Mouse (Mus musculus) MEL (cell line): Measurements from ENCODE around the gene Pakap. TPM values are rescaled to one million over a fixed set of nuclear protein-coding genes. Genes with fewer than 3 reads are reported as not detected.

ENCODE experiments used
- DNase-seq: peaks from one replicate; pipeline ENCODE4 v3.0.0; 2011; ENCODE audit warnings: low read depth, low spot score
- H3K27ac ChIP-seq: 2 replicates; pipeline ENCODE4 v1.5.1; 2012; ENCODE audit warnings: low read depth, mild to moderate bottlenecking, control low read depth, low read length, moderate library complexity; ENCODE audit not compliant: control insufficient read depth
- H3K27me3 ChIP-seq, 2 experiments: fragments of 150-350 bp in 1 of 2; sonication (generic) in 1 of 2; 2 replicates each; pipeline ENCODE4 v1.6.1; 2012; ENCODE audit warnings: low read length in 2 of 2, mild to moderate bottlenecking in 2 of 2, improper control_type of control experiment in 1 of 2, moderate library complexity in 1 of 2; ENCODE audit not compliant: insufficient read depth in 2 of 2, control insufficient read depth in 1 of 2
- H3K36me3 ChIP-seq, 2 experiments: 2 replicates each; pipeline ENCODE4 v1.6.1; 2012 to 2014; ENCODE audit warnings: low read length in 2 of 2, improper control_type of control experiment in 1 of 2, inconsistent platforms in 1 of 2, mild to moderate bottlenecking in 1 of 2; ENCODE audit not compliant: insufficient read depth in 2 of 2, control insufficient read depth in 1 of 2
- H3K4me1 ChIP-seq, 2 experiments: fragments of 150-350 bp in 1 of 2; sonication (generic) in 1 of 2; 2 replicates each; pipeline ENCODE4 v1.6.1; 2012; ENCODE audit warnings: low read length in 2 of 2, improper control_type of control experiment in 1 of 2, mild to moderate bottlenecking in 1 of 2; ENCODE audit not compliant: insufficient read depth in 2 of 2, control insufficient read depth in 1 of 2
- H3K4me3 ChIP-seq, 2 experiments: fragments of 150-350 bp in 1 of 2; sonication (generic) in 1 of 2; 2 replicates each; pipeline ENCODE4 v1.5.1; 2012; ENCODE audit warnings: low read depth in 2 of 2, low read length in 2 of 2, mild to moderate bottlenecking in 2 of 2, moderate library complexity in 2 of 2, control low read depth in 1 of 2, improper control_type of control experiment in 1 of 2; ENCODE audit not compliant: control insufficient read depth in 1 of 2, insufficient read depth in 1 of 2
- H3K79me2 ChIP-seq: 2 replicates; pipeline ENCODE4 v1.6.1; 2012; ENCODE audit warnings: mild to moderate bottlenecking, low read length, moderate library complexity; ENCODE audit not compliant: control insufficient read depth, poor library complexity, insufficient read depth
- H3K9ac ChIP-seq: 2 replicates; pipeline ENCODE4 v1.6.1; 2012; ENCODE audit warnings: low read depth, mild to moderate bottlenecking, control low read depth, low read length, moderate library complexity; ENCODE audit not compliant: control insufficient read depth, poor library complexity, severe bottlenecking
- H3K9me3 ChIP-seq: fragments of 150-350 bp; sonication (generic); replicated peaks from 2 replicates; pipeline ENCODE4 v1.6.1; 2012; ENCODE audit warnings: mild to moderate bottlenecking, low read length, improper control_type of control experiment, moderate library complexity; ENCODE audit not compliant: insufficient read depth
- CHD1 ChIP-seq: IDR thresholded peaks from 2 replicates; pipeline ENCODE4 v1.6.1; 2012; ENCODE audit warnings: low read depth, mild to moderate bottlenecking, inconsistent platforms, low read length, improper control_type of control experiment
- CTCF ChIP-seq, 3 experiments: IDR thresholded peaks in 2 of 3; conservative IDR thresholded peaks in 1 of 3; 2 replicates each; pipeline ENCODE4 v1.5.1; 2011 to 2012; ENCODE audit warnings: low read length in 3 of 3, low read depth in 2 of 3, mild to moderate bottlenecking in 2 of 3, improper control_type of control experiment in 1 of 3, inconsistent platforms in 1 of 3, mixed read lengths in 1 of 3, moderate library complexity in 1 of 3; ENCODE audit not compliant: control insufficient read depth in 1 of 3, insufficient read depth in 1 of 3, poor library complexity in 1 of 3, severe bottlenecking in 1 of 3
- ETS1 ChIP-seq: IDR thresholded peaks from 2 replicates; pipeline ENCODE4 v1.6.1; 2012; ENCODE audit warnings: low read depth, mild to moderate bottlenecking, inconsistent platforms, low read length, improper control_type of control experiment, moderate library complexity
- HCFC1 ChIP-seq: IDR thresholded peaks from 2 replicates; pipeline ENCODE4 v1.6.1; 2012; ENCODE audit warnings: low read depth, mild to moderate bottlenecking, inconsistent platforms, low read length, improper control_type of control experiment, moderate library complexity
- MXI1 ChIP-seq: IDR thresholded peaks from 2 replicates; pipeline ENCODE4 v1.6.1; 2011; ENCODE audit warnings: mild to moderate bottlenecking, low read depth, low read length, improper control_type of control experiment
- POLR2A ChIP-seq, 2 experiments: IDR thresholded peaks; 2 replicates each; pipeline ENCODE4 v1.6.1; 2011 to 2012; ENCODE audit warnings: low read length in 2 of 2, mild to moderate bottlenecking in 2 of 2, control low read depth in 1 of 2, improper control_type of control experiment in 1 of 2, low read depth in 1 of 2, moderate library complexity in 1 of 2; ENCODE audit not compliant: control insufficient read depth in 1 of 2, insufficient read depth in 1 of 2, poor library complexity in 1 of 2
- TCF12 ChIP-seq: IDR thresholded peaks from 2 replicates; pipeline ENCODE4 v1.6.1; 2014; ENCODE audit warnings: low read depth, mild to moderate bottlenecking, inconsistent platforms, low read length, improper control_type of control experiment, moderate library complexity
- UBTF ChIP-seq: IDR thresholded peaks from 2 replicates; pipeline ENCODE4 v1.6.1; 2012; ENCODE audit warnings: low read depth, mild to moderate bottlenecking, inconsistent platforms, low read length, improper control_type of control experiment, moderate library complexity, borderline replicate concordance; ENCODE audit not compliant: insufficient read depth
- ZMIZ1 ChIP-seq: IDR thresholded peaks from 2 replicates; pipeline ENCODE4 v1.6.1; 2012; ENCODE audit warnings: low read depth, mild to moderate bottlenecking, inconsistent platforms, low read length, improper control_type of control experiment, moderate library complexity
- ZNF384 ChIP-seq: IDR thresholded peaks from 2 replicates; pipeline ENCODE4 v1.6.1; 2012; ENCODE audit warnings: low read depth, mild to moderate bottlenecking, inconsistent platforms, low read length, improper control_type of control experiment
- polyA plus RNA-seq, 2 experiments: library from polyadenylated mRNA; stranded (reverse) in 1 of 2; unstranded in 1 of 2; fragments of >175 nt in 1 of 2; fragments of >200 nt in 1 of 2; gene quantifications; 2 replicates each; pipeline versions ENCODE4 v1.2.1 to v1.2.4; 2012; ENCODE audit warnings: low replicate concordance in 2 of 2, low read depth in 1 of 2; ENCODE audit not compliant: insufficient read length in 2 of 2, insufficient read depth in 1 of 2, missing spikeins in 1 of 2
- total RNA-seq: library from RNA; depleted of rRNA; stranded (reverse); fragments of 300-350 nt; gene quantifications from 2 replicates; pipeline ENCODE4 v1.2.3, GENCODE M21; 2012

Pakap gene
- total and polyA plus RNA-seq, 3 experiments = not detected

- no peak for DNase-seq
- Histone ChIP-seq H3K27me3 (no peaks in the 10 kb centered on the region), H3K9me3 (no peaks in the 10 kb centered on the region), H3K4me3 (no peak overlapping the region), H3K9ac (no peak overlapping the region), H3K4me1 (peaks cover 0 to 12% of the 10 kb centered on the region in 2 experiments; a peak in 2 of 4 replicates), H3K36me3 (peaks cover 0 to 6% of the 10 kb centered on the region in 2 experiments; a peak in 1 of 4 replicates), H3K27ac (no peak overlapping the region), H3K79me2 (no peaks in the 10 kb centered on the region)
- no peak for TF ChIP-seq POLR2A (IDR thresholded peaks at IDR 0.05; ENCODE audit: control insufficient read depth in 1 of 2, insufficient read depth in 1 of 2, low read depth in 1 of 2, low read length in 2 of 2, poor library complexity in 1 of 2)
- TF ChIP-seq CTCF (IDR thresholded peaks at IDR 0.05 in 2 of 3, conservative IDR thresholded peaks at IDR 0.05 in 1 of 3; ENCODE audit: control insufficient read depth in 1 of 3, insufficient read depth in 1 of 3, low read depth in 2 of 3, low read length in 3 of 3, poor library complexity in 1 of 3, severe bottlenecking in 1 of 3) = no peak
- TF ChIP-seq HCFC1 = no peak
Observed at GRCm38 (mm10) chr4:57809449-57809848, 241.5 kb downstream of the Pakap start.

- H3K27ac ChIP-seq = no peak overlapping the region
- peaks cover 0 to 6% of the 10 kb centered on the region in 2 experiments; a peak in 1 of 4 replicates for H3K36me3 ChIP-seq
- H3K9ac ChIP-seq = no peak overlapping the region
- no peaks in the 10 kb centered on the region for H3K9me3 ChIP-seq
- no peaks in the 10 kb centered on the region for H3K79me2 ChIP-seq
- H3K4me3 ChIP-seq = no peak overlapping the region
- DNase-seq = no peak
- TF ChIP-seq TCF12 (no peak), ZMIZ1 (no peak), ETS1 (no peak), MXI1 (no peak), CTCF (IDR thresholded peaks at IDR 0.05 in 2 of 3, conservative IDR thresholded peaks at IDR 0.05 in 1 of 3; ENCODE audit: control insufficient read depth in 1 of 3, insufficient read depth in 1 of 3, low read depth in 2 of 3, low read length in 3 of 3, poor library complexity in 1 of 3, severe bottlenecking in 1 of 3) (no peak), UBTF (no peak)
- H3K4me1 ChIP-seq = peaks cover 0 to 12% of the 10 kb centered on the region in 2 experiments; a peak in 2 of 4 replicates
- H3K27me3 ChIP-seq = no peaks in the 10 kb centered on the region
Observed at GRCm38 (mm10) chr4:57812075-57812474, 244.1 kb downstream of the Pakap start.

- TF ChIP-seq UBTF = no peak
- no peak for TF ChIP-seq CHD1
- peak; percentile 88 for TF ChIP-seq ZNF384
- H3K27me3 ChIP-seq = no peaks in the 10 kb centered on the region
- peak overlapping the region; percentile 39 for H3K9ac ChIP-seq
- peak; percentile 51 for DNase-seq
- H3K4me1 ChIP-seq = peaks cover 0 to 12% of the 10 kb centered on the region in 2 experiments; a peak in 2 of 4 replicates
- H3K79me2 ChIP-seq = no peaks in the 10 kb centered on the region
- peaks cover 0 to 6% of the 10 kb centered on the region in 2 experiments; a peak in 1 of 4 replicates for H3K36me3 ChIP-seq
- H3K9me3 ChIP-seq = no peaks in the 10 kb centered on the region
- peak overlapping the region; percentile 50 for H3K27ac ChIP-seq
- no peak overlapping the region for H3K4me3 ChIP-seq
Observed at GRCm38 (mm10) chr4:57812916-57813575, 245.1 kb downstream of the Pakap start.
